ENCODE assay signal across 11 mouse cellular contexts in the genomic region with DNA sequence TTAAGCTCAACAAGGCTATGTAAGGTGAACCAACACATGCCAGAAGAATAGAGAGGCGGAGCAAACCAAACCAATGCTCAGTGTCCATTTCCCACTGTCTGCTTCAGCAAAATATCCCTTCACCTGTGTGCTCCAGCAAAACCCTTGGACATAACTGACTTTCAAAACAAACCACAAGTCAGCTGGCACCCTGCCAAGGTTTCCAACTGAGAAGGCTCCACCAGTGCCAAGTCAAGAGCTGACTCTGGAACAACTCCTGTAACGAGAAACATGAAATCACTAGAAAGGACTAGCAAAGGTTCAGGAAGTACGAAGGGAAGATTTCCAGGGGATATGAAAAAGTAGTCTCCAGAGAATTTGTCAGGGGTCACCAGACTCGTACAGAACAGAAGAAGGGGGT. TPM values are rescaled to one million over a fixed set of nuclear protein-coding genes. Genes with fewer than 3 reads are reported as not detected.
A peak's percentile ranks its signal among the peaks of the same experiment; 100 is the strongest.
DNase-seq lines count a peak whose midpoint lies in the region; ATAC-seq and TF ChIP-seq lines count a peak whose summit lies in the region.
"Had no signal": no experiment of that assay in that cellular context is flagged by ENCODE, and none has a peak within 500 bp of the region (broad histone marks: within the 10 kb centered on the region; RNA-seq: fewer than 3 reads in every experiment).

No protein-coding gene starts in this region.

- H3K4me2 ChIP-seq in forebrain, embryonic 14.5 days (ENCODE audit: low read length), result no peak overlapping the region
- H3K4me2 ChIP-seq in forebrain, embryonic 15.5 days (replicated peaks), result no peak overlapping the region
- no peak overlapping the region for H3K4me2 ChIP-seq in heart, postnatal 0 days (ENCODE audit: low read depth, low read length)
- no peak overlapping the region for H3K4me2 ChIP-seq in midbrain, embryonic 13.5 days (replicated peaks)
- no peak overlapping the region for H3K4me2 ChIP-seq in hindbrain, embryonic 11.5 days (replicated peaks; ENCODE audit: low read depth, low read length)
- H3K4me2 ChIP-seq: embryonic facial prominence, embryonic 13.5 days; liver, embryonic 13.5 days had no signal

- H3K9me3 ChIP-seq in forebrain, embryonic 14.5 days (replicated peaks; ENCODE audit: control insufficient read depth, low read length), result no peaks in the 10 kb centered on the region
- no peaks in the 10 kb centered on the region for H3K9me3 ChIP-seq in forebrain, embryonic 15.5 days
- H3K9me3 ChIP-seq in MEL (replicated peaks; ENCODE audit: insufficient read depth, low read length), result no peaks in the 10 kb centered on the region
- H3K9me3 ChIP-seq in heart, postnatal 0 days (replicated peaks; ENCODE audit: control insufficient read depth, low read length), result no peaks in the 10 kb centered on the region
- no peaks in the 10 kb centered on the region for H3K9me3 ChIP-seq in midbrain, embryonic 13.5 days
- no peaks in the 10 kb centered on the region for H3K9me3 ChIP-seq in hindbrain, embryonic 11.5 days (ENCODE audit: control insufficient read depth, low read length)
- H3K9me3 ChIP-seq: embryonic facial prominence, embryonic 13.5 days; liver, embryonic 13.5 days had no signal

- no peak for TF ChIP-seq POLR2A in MEL (IDR thresholded peaks at IDR 0.05; ENCODE audit: control insufficient read depth in 1 of 2, insufficient read depth in 1 of 2, low read depth in 1 of 2, low read length in 2 of 2, poor library complexity in 1 of 2)

- no peak overlapping the region for H3K27ac ChIP-seq in forebrain, embryonic 14.5 days (ENCODE audit: low read depth, low read length)
- H3K27ac ChIP-seq in forebrain, embryonic 15.5 days (replicated peaks), result no peak overlapping the region
- H3K27ac ChIP-seq in MEL (ENCODE audit: control insufficient read depth, low read depth, low read length), result no peak overlapping the region
- H3K27ac ChIP-seq in heart, postnatal 0 days (ENCODE audit: low read depth), result peak overlapping the region; percentile 52
- no peak overlapping the region for H3K27ac ChIP-seq in midbrain, embryonic 13.5 days
- no peak overlapping the region for H3K27ac ChIP-seq in hindbrain, embryonic 11.5 days (ENCODE audit: low read depth, low read length)
- H3K27ac ChIP-seq: embryonic facial prominence, embryonic 13.5 days; liver, embryonic 13.5 days had no signal

- TF ChIP-seq EP300 in MEL (IDR thresholded peaks at IDR 0.05; ENCODE audit: low read depth in 1 of 2, low read length in 2 of 2), result no peak
- TF ChIP-seq EP300 in heart, postnatal 0 days (IDR thresholded peaks at IDR 0.05; ENCODE audit: low read depth), result no peak

- no peak for TF ChIP-seq CTCF in MEL (IDR thresholded peaks at IDR 0.05 in 2 of 3, conservative IDR thresholded peaks at IDR 0.05 in 1 of 3; ENCODE audit: control insufficient read depth in 1 of 3, insufficient read depth in 1 of 3, low read depth in 2 of 3, low read length in 3 of 3, poor library complexity in 1 of 3, severe bottlenecking in 1 of 3)
- no peak for TF ChIP-seq CTCF in heart, postnatal 0 days (IDR thresholded peaks at IDR 0.05; ENCODE audit: low read depth)

- TF ChIP-seq RAD21 in MEL (IDR thresholded peaks at IDR 0.05; ENCODE audit: low read depth, low read length), result no peak

- H3K4me1 ChIP-seq in forebrain, embryonic 14.5 days (ENCODE audit: control insufficient read depth, insufficient read depth, low read length), result no peaks in the 10 kb centered on the region
- no peaks in the 10 kb centered on the region for H3K4me1 ChIP-seq in forebrain, embryonic 15.5 days
- peaks cover 23 to 39% of the 10 kb centered on the region in 2 experiments for H3K4me1 ChIP-seq in MEL (ENCODE audit: control insufficient read depth in 1 of 2, insufficient read depth in 2 of 2, low read length in 2 of 2)
- peaks cover 10% of the 10 kb centered on the region; the same call in 1 of the 2 replicates for H3K4me1 ChIP-seq in heart, postnatal 0 days (ENCODE audit: control insufficient read depth, insufficient read depth)
- no peaks in the 10 kb centered on the region for H3K4me1 ChIP-seq in midbrain, embryonic 13.5 days (replicated peaks)
- no peaks in the 10 kb centered on the region for H3K4me1 ChIP-seq in hindbrain, embryonic 11.5 days (replicated peaks; ENCODE audit: control insufficient read depth, insufficient read depth, low read length)

- no peaks in the 10 kb centered on the region; the same call in 1 of the 2 replicates for H3K79me2 ChIP-seq in MEL (ENCODE audit: control insufficient read depth, insufficient read depth, low read length, poor library complexity)

- peak; percentile 28 for DNase-seq in forebrain, embryonic 14.5 days (ENCODE audit: low spot score)
- DNase-seq in MEL (ENCODE audit: low read depth, low spot score), result peak; percentile 61
- DNase-seq in cerebellum, adult 9-11 months, result peak; percentile 16
- DNase-seq in heart, postnatal 0 days (ENCODE audit: low spot score), result peak; percentile 65
- peak; percentile 70 for DNase-seq in lung, postnatal 10 days
- no peak for DNase-seq in hindbrain, embryonic 11.5 days (ENCODE audit: low spot score)
- DNase-seq: liver, embryonic 13.5 days had no signal

- no peak for ATAC-seq in forebrain, embryonic 14.5 days
- ATAC-seq in forebrain, embryonic 15.5 days (replicated peaks), result no peak
- ATAC-seq in heart, postnatal 0 days (ENCODE audit: insufficient read depth, low read depth), result 0 out of 2 replicates have a peak, but pooled peaks have one; percentile 21
- no peak for ATAC-seq in midbrain, embryonic 13.5 days
- ATAC-seq in hindbrain, embryonic 11.5 days (ENCODE audit: low FRiP score), result no peak

- H3K4me3 ChIP-seq in forebrain, embryonic 14.5 days (ENCODE audit: low read depth, low read length), result no peak overlapping the region
- no peak overlapping the region for H3K4me3 ChIP-seq in forebrain, embryonic 15.5 days
- no peak overlapping the region for H3K4me3 ChIP-seq in MEL (ENCODE audit: control insufficient read depth in 1 of 2, insufficient read depth in 1 of 2, low read depth in 2 of 2, low read length in 2 of 2)
- no peak overlapping the region for H3K4me3 ChIP-seq in heart, postnatal 0 days (ENCODE audit: low read depth, low read length)
- H3K4me3 ChIP-seq in midbrain, embryonic 13.5 days (replicated peaks), result no peak overlapping the region
- no peak overlapping the region for H3K4me3 ChIP-seq in hindbrain, embryonic 11.5 days (ENCODE audit: low read depth, low read length)
- H3K4me3 ChIP-seq: embryonic facial prominence, embryonic 13.5 days; liver, embryonic 13.5 days had no signal

- H3K36me3 ChIP-seq in forebrain, embryonic 14.5 days (ENCODE audit: control insufficient read depth, insufficient read depth, low read length), result no peaks in the 10 kb centered on the region
- H3K36me3 ChIP-seq in forebrain, embryonic 15.5 days, result no peaks in the 10 kb centered on the region
- H3K36me3 ChIP-seq in MEL (ENCODE audit: control insufficient read depth in 1 of 2, insufficient read depth in 2 of 2, low read length in 2 of 2), result peaks cover 0 to 31% of the 10 kb centered on the region in 2 experiments; a peak in 2 of 4 replicates
- H3K36me3 ChIP-seq in heart, postnatal 0 days (replicated peaks; ENCODE audit: control insufficient read depth, insufficient read depth, low read length), result peaks cover 13% of the 10 kb centered on the region; the same call in 1 of the 2 replicates
- 0 out of 2 replicates have a peak, but pooled peaks cover 4% of the 10 kb centered on the region for H3K36me3 ChIP-seq in midbrain, embryonic 13.5 days
- no peaks in the 10 kb centered on the region for H3K36me3 ChIP-seq in hindbrain, embryonic 11.5 days (ENCODE audit: control insufficient read depth, insufficient read depth, low read length)

- H3K27me3 ChIP-seq in forebrain, embryonic 14.5 days (replicated peaks; ENCODE audit: control insufficient read depth, insufficient read depth, low read length), result no peaks in the 10 kb centered on the region
- H3K27me3 ChIP-seq in forebrain, embryonic 15.5 days, result no peaks in the 10 kb centered on the region
- no peaks in the 10 kb centered on the region for H3K27me3 ChIP-seq in MEL (ENCODE audit: control insufficient read depth in 1 of 2, insufficient read depth in 2 of 2, low read length in 2 of 2)
- no peaks in the 10 kb centered on the region for H3K27me3 ChIP-seq in heart, postnatal 0 days (ENCODE audit: control insufficient read depth, insufficient read depth, low read length)
- no peaks in the 10 kb centered on the region for H3K27me3 ChIP-seq in midbrain, embryonic 13.5 days
- no peaks in the 10 kb centered on the region for H3K27me3 ChIP-seq in hindbrain, embryonic 11.5 days (ENCODE audit: control insufficient read depth, insufficient read depth, low read length)
- H3K27me3 ChIP-seq: embryonic facial prominence, embryonic 13.5 days; liver, embryonic 13.5 days had no signal

- 59% methylated on average over 4 of the region's 4 CpGs for WGBS in forebrain, embryonic 14.5 days
- 49% methylated on average over 4 of the region's 4 CpGs for WGBS in forebrain, embryonic 15.5 days
- WGBS in heart, postnatal 0 days, result 31% methylated on average over 4 of the region's 4 CpGs
- 50% methylated on average over 4 of the region's 4 CpGs for WGBS in midbrain, embryonic 13.5 days
- WGBS in hindbrain, embryonic 11.5 days, result 52% methylated on average over 4 of the region's 4 CpGs

- no peak overlapping the region for H3K9ac ChIP-seq in forebrain, embryonic 14.5 days (ENCODE audit: low read length)
- H3K9ac ChIP-seq in forebrain, embryonic 15.5 days (replicated peaks), result no peak overlapping the region
- H3K9ac ChIP-seq in MEL (ENCODE audit: control insufficient read depth, low read depth, low read length, poor library complexity, severe bottlenecking), result no peak overlapping the region
- no peak overlapping the region for H3K9ac ChIP-seq in heart, postnatal 0 days (replicated peaks; ENCODE audit: low read depth, low read length)
- no peak overlapping the region for H3K9ac ChIP-seq in midbrain, embryonic 13.5 days (replicated peaks)
- H3K9ac ChIP-seq in hindbrain, embryonic 11.5 days (ENCODE audit: low read depth, low read length), result no peak overlapping the region
- H3K9ac ChIP-seq: embryonic facial prominence, embryonic 13.5 days; liver, embryonic 13.5 days had no signal

RNA-seq across cellular contexts. Expression of a gene that starts 4.5 kb away (rescaled TPM):
- 0.46 and 0.93 TPM in 2 replicates for polyA plus RNA-seq in forebrain, embryonic 14.5 days (2014; fragmentation: Nextera tagmentation; extraction: Ambion mirVana)
- 0.99 and 1.3 TPM in 2 replicates for polyA plus RNA-seq in forebrain, embryonic 15.5 days (2015; fragmentation: Nextera tagmentation; extraction: Ambion mirVana)
- total RNA-seq in MEL (2012; rRNA removed), result 0.16 and 0.19 TPM in 2 replicates
- polyA plus RNA-seq in MEL (2012; ENCODE audit: insufficient read depth in 1 of 2, insufficient read length in 2 of 2, low read depth in 1 of 2, low replicate concordance in 2 of 2, missing spikeins in 1 of 2), result under 1 TPM in 1 of 2 experiments, not detected in 1; 0.11 TPM
- total RNA-seq in heart, postnatal 0 days (2014; rRNA removed; ENCODE audit: low replicate concordance), result 12.2 and 12.9 TPM in 2 replicates
- polyA plus RNA-seq in heart, postnatal 0 days (2015; fragmentation: Nextera tagmentation; extraction: Ambion mirVana), result 9.7 and 10.9 TPM in 2 replicates
- 0.36 and 0.49 TPM in 2 replicates for polyA plus RNA-seq in midbrain, embryonic 13.5 days (2015; fragmentation: Nextera tagmentation; extraction: Ambion mirVana)
- 0.71 and 1.4 TPM in 2 replicates for polyA plus RNA-seq in hindbrain, embryonic 11.5 days (2014; fragmentation: Nextera tagmentation; extraction: Ambion mirVana)

RNA-seq across cellular contexts. Expression of a gene that starts 21.4 kb away (rescaled TPM):
- 7.1 and 8.6 TPM in 2 replicates for polyA plus RNA-seq in forebrain, embryonic 14.5 days (2014; fragmentation: Nextera tagmentation; extraction: Ambion mirVana)
- polyA plus RNA-seq in forebrain, embryonic 15.5 days (2015; fragmentation: Nextera tagmentation; extraction: Ambion mirVana), result 5.7 and 6.8 TPM in 2 replicates
- 5.5 and 7.3 TPM in 2 replicates for total RNA-seq in MEL (2012; rRNA removed)
- polyA plus RNA-seq in MEL (2012; ENCODE audit: insufficient read depth in 1 of 2, insufficient read length in 2 of 2, low read depth in 1 of 2, low replicate concordance in 2 of 2, missing spikeins in 1 of 2), result 1 to 10 TPM in 1 of 2 experiments, not detected in 1; 9.5 TPM
- total RNA-seq in heart, postnatal 0 days (2014; rRNA removed; ENCODE audit: low replicate concordance), result 17.7 and 22.1 TPM in 2 replicates
- polyA plus RNA-seq in heart, postnatal 0 days (2015; fragmentation: Nextera tagmentation; extraction: Ambion mirVana), result 25.4 and 25.8 TPM in 2 replicates
- polyA plus RNA-seq in midbrain, embryonic 13.5 days (2015; fragmentation: Nextera tagmentation; extraction: Ambion mirVana), result 11.6 TPM in 2 replicates
- polyA plus RNA-seq in hindbrain, embryonic 11.5 days (2014; fragmentation: Nextera tagmentation; extraction: Ambion mirVana), result 26.0 and 27.6 TPM in 2 replicates

RNA-seq across cellular contexts. Expression of a gene that starts 38.2 kb away (rescaled TPM):
- polyA plus RNA-seq in forebrain, embryonic 14.5 days (2014; fragmentation: Nextera tagmentation; extraction: Ambion mirVana), result not detected in 2 replicates
- not detected in 2 replicates for polyA plus RNA-seq in forebrain, embryonic 15.5 days (2015; fragmentation: Nextera tagmentation; extraction: Ambion mirVana)
- total RNA-seq in MEL (2012; rRNA removed), result not detected in 2 replicates
- under 1 TPM in 1 of 2 experiments, not detected in 1; 0.19 TPM for polyA plus RNA-seq in MEL (2012; ENCODE audit: insufficient read depth in 1 of 2, insufficient read length in 2 of 2, low read depth in 1 of 2, low replicate concordance in 2 of 2, missing spikeins in 1 of 2)
- not detected in 2 replicates for total RNA-seq in heart, postnatal 0 days (2014; rRNA removed; ENCODE audit: low replicate concordance)
- not detected in 2 replicates for polyA plus RNA-seq in heart, postnatal 0 days (2015; fragmentation: Nextera tagmentation; extraction: Ambion mirVana)
- not detected in 2 replicates for polyA plus RNA-seq in midbrain, embryonic 13.5 days (2015; fragmentation: Nextera tagmentation; extraction: Ambion mirVana)
- polyA plus RNA-seq in hindbrain, embryonic 11.5 days (2014; fragmentation: Nextera tagmentation; extraction: Ambion mirVana), result not detected in 2 replicates
- polyA plus RNA-seq: embryonic facial prominence, embryonic 13.5 days; liver, embryonic 13.5 days; small intestine, adult 2 months had no signal
